Mouse (Mus musculus): Measurements from ENCODE around the gene Lsr.
"Not testable (repeated sequence)": the region's sequence is repeated elsewhere in the genome, so short reads cannot be mapped to it uniquely, and the experiment has no call there.

Gene Lsr

GRCm38 (mm10) chr7:30924071-30924470, 49.2 kb downstream of the Lsr start:
- no peak for DNase-seq

GRCm38 (mm10) chr7:30922490-30922889, 50.8 kb downstream of the Lsr start:
- not testable (repeated sequence) for DNase-seq

- DNase-seq: no peak
Observed at GRCm38 (mm10) chr7:30920217-30920616, 53.0 kb downstream of the Lsr start.

GRCm38 (mm10) chr7:30917219-30917618, 56.0 kb downstream of the Lsr start:
- DNase-seq: no peak

- DNase-seq: no peak
Observed at GRCm38 (mm10) chr7:30916713-30917112, 56.6 kb downstream of the Lsr start.

GRCm38 (mm10) chr7:30914732-30915131, 58.5 kb downstream of the Lsr start, which contains the start of gene Mag:
TSS of gene Mag (minus strand) at chr7:30914873.
- DNase-seq: no peak

- no peak for DNase-seq
Observed at GRCm38 (mm10) chr7:30909773-30910172, 63.5 kb downstream of the Lsr start.

- DNase-seq: no peak
Observed at GRCm38 (mm10) chr7:30908992-30909431, 64.3 kb downstream of the Lsr start.

- peak; percentile 42 for DNase-seq
Observed at GRCm38 (mm10) chr7:30908277-30908991, 64.8 kb downstream of the Lsr start.

Data from lung, postnatal 14 days (tissue).